ENCODE assay signal across 28 mouse cellular contexts in the genomic region with DNA sequence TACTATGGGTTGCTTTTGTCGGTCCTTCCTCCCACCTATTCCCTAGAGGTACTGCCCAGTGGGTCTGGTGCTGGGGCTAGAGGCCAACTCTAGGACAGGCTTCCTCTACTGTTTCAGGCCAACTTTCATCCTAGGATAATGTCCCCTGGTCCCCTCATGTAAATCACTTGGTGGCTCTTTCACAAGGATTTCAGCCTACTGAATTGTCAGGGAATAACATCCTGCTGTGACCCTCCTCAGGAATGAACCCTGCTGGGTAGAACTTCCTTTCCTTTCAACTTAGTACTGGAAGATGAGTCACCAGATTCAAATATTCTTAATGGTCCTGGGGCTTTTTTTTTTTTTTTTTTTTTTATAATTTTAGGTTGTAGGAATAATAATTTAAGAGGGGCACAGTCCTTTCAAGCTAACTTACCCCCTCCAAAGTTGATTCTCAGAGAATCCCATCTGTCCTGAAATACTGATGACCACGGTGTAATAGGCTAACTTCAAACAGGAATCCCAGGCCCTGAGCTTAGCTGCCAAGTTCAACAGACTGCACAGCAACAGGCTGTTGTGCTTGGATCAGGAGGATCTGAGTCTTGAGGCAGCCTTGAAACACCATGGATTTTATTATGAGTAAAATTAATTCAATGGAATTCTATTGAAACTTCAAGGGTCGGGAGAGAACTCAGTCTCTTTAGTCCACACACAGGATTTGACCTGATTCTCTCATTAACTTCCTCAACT.
DNase-seq lines count a peak whose midpoint lies in the region; ATAC-seq lines count a peak whose summit lies in the region.
"Had no signal": no experiment of that assay in that cellular context is flagged by ENCODE, and none has a peak within 500 bp of the region (broad histone marks: within the 10 kb centered on the region; RNA-seq: fewer than 3 reads in every experiment).

No protein-coding gene starts in this region.

- 57% methylated on average over 3 of the region's 3 CpGs for WGBS in heart, embryonic 16.5 days
- WGBS in midbrain, embryonic 16.5 days = 59% methylated on average over 3 of the region's 3 CpGs

- intact Hi-C loops in heart, postnatal 25 days (cut with DNase I) = no loop called here

- DNase-seq in heart, adult 11 months = peak; percentile 90
- DNase-seq in heart, adult 8-10 months (ENCODE audit: low spot score) = no peak
- DNase-seq in heart, postnatal 25 days (ENCODE audit: low spot score) = no peak
- DNase-seq in 3T3-L1 (ENCODE audit: low read depth, low spot score) (peak; percentile 11), adipocyte (ENCODE audit: low spot score) (peak; percentile 20)
- no peak for DNase-seq in lung, adult 18-20 months
- DNase-seq: adrenal gland, postnatal 14 days; cerebellum, adult 11 months; cerebellum, adult 9-11 months; gastrocnemius, postnatal 25 days; heart, adult 2 months; kidney, adult 8-10 months; kidney, postnatal 10 days; lung, adult 2 months; lung, postnatal 14 days; thymus, postnatal 25 days had no signal

- no peak overlapping the region for H3K4me2 ChIP-seq in heart, embryonic 16.5 days (ENCODE audit: low read depth, low read length)
- H3K4me2 ChIP-seq in midbrain, embryonic 16.5 days (ENCODE audit: low read length) = no peak overlapping the region
- H3K4me2 ChIP-seq: embryonic facial prominence, embryonic 15.5 days; hindbrain, embryonic 15.5 days; intestine, embryonic 15.5 days; limb, embryonic 13.5 days; liver, embryonic 12.5 days; midbrain, embryonic 11.5 days had no signal

- ATAC-seq in heart, embryonic 16.5 days (replicated peaks; ENCODE audit: extremely low read depth, insufficient read depth, low FRiP score) = no peak
- ATAC-seq in midbrain, embryonic 16.5 days = no peak
- ATAC-seq: activated CD4-positive, CD25-positive, alpha-beta regulatory T cell, adult 4 months; CD4-positive, CD25-positive, alpha-beta regulatory T cell, adult 4 months; intestine, embryonic 15.5 days; liver, embryonic 12.5 days; Patski had no signal

- H3K9ac ChIP-seq in heart, embryonic 16.5 days (ENCODE audit: low read length) = no peak overlapping the region
- H3K9ac ChIP-seq in midbrain, embryonic 16.5 days (ENCODE audit: low read depth, low read length) = no peak overlapping the region
- H3K9ac ChIP-seq: embryonic facial prominence, embryonic 15.5 days; hindbrain, embryonic 15.5 days; intestine, embryonic 15.5 days; limb, embryonic 13.5 days; liver, embryonic 12.5 days had no signal

- no peaks in the 10 kb centered on the region for H3K27me3 ChIP-seq in heart, embryonic 16.5 days (ENCODE audit: control insufficient read depth, insufficient read depth, low read length)
- no peaks in the 10 kb centered on the region for H3K27me3 ChIP-seq in midbrain, embryonic 16.5 days (ENCODE audit: control insufficient read depth, insufficient read depth, low read depth, low read length)
- H3K27me3 ChIP-seq: embryonic facial prominence, embryonic 15.5 days; hindbrain, embryonic 15.5 days; intestine, embryonic 15.5 days; liver, embryonic 12.5 days; Patski had no signal

- H3K27ac ChIP-seq in heart, embryonic 16.5 days (ENCODE audit: low read length) = peak overlapping the region; percentile 33; the same call in 1 of the 2 replicates
- H3K27ac ChIP-seq in midbrain, embryonic 16.5 days (ENCODE audit: low read length) = no peak overlapping the region; the same call in 1 of the 2 replicates
- H3K27ac ChIP-seq: embryonic facial prominence, embryonic 15.5 days; forebrain, embryonic 10.5 days; heart, adult 2 months; hindbrain, embryonic 15.5 days; intestine, embryonic 15.5 days; limb, embryonic 13.5 days; liver, embryonic 12.5 days had no signal

- H3K4me1 ChIP-seq in heart, embryonic 16.5 days (ENCODE audit: control insufficient read depth, insufficient read depth, low read length) = no peaks in the 10 kb centered on the region
- H3K4me1 ChIP-seq in midbrain, embryonic 16.5 days (ENCODE audit: control insufficient read depth, insufficient read depth, low read length) = no peaks in the 10 kb centered on the region
- H3K4me1 ChIP-seq: embryonic facial prominence, embryonic 15.5 days; intestine, embryonic 15.5 days; liver, embryonic 12.5 days had no signal

- no peak overlapping the region for H3K4me3 ChIP-seq in heart, embryonic 16.5 days (ENCODE audit: low read length)
- no peak overlapping the region for H3K4me3 ChIP-seq in midbrain, embryonic 16.5 days (ENCODE audit: low read depth, low read length)
- H3K4me3 ChIP-seq: embryonic facial prominence, embryonic 15.5 days; forebrain, embryonic 10.5 days; heart, adult 2 months; hindbrain, embryonic 15.5 days; intestine, embryonic 15.5 days; limb, embryonic 13.5 days; liver, embryonic 12.5 days had no signal

- no peaks in the 10 kb centered on the region for H3K36me3 ChIP-seq in heart, embryonic 16.5 days (ENCODE audit: control insufficient read depth, insufficient read depth)
- no peaks in the 10 kb centered on the region for H3K36me3 ChIP-seq in midbrain, embryonic 16.5 days (ENCODE audit: control insufficient read depth, insufficient read depth, low read length)
- H3K36me3 ChIP-seq: embryonic facial prominence, embryonic 15.5 days; forebrain, embryonic 10.5 days; hindbrain, embryonic 15.5 days; intestine, embryonic 15.5 days; limb, embryonic 13.5 days; liver, embryonic 12.5 days had no signal

- no peaks in the 10 kb centered on the region for H3K9me3 ChIP-seq in heart, embryonic 16.5 days (replicated peaks; ENCODE audit: control insufficient read depth, low read length)
- no peaks in the 10 kb centered on the region for H3K9me3 ChIP-seq in midbrain, embryonic 16.5 days (replicated peaks; ENCODE audit: control insufficient read depth, low read length, poor library complexity, severe bottlenecking)
- H3K9me3 ChIP-seq: embryonic facial prominence, embryonic 15.5 days; forebrain, embryonic 10.5 days; hindbrain, embryonic 15.5 days; intestine, embryonic 15.5 days; limb, embryonic 13.5 days; liver, embryonic 12.5 days had no signal

Comparison
In these comparisons a context has a peak if more than half of its experiments do, and no peak if none do; other contexts are left out.
1. DNase-seq: peak in heart, adult 11 months (single experiment), 3T3-L1 (single experiment) and adipocyte (single experiment); none in heart, adult 8-10 months (single experiment), heart, postnatal 25 days (single experiment) and lung, adult 18-20 months (0 of 2).